Mouse (Mus musculus): Measurements from ENCODE around the gene Fbxo41. TPM values are rescaled to one million over a fixed set of nuclear protein-coding genes. Genes with fewer than 3 reads are reported as not detected.

Gene Fbxo41
- polyA plus RNA-seq, 1 experiment from 2014 or later: 3.1 TPM

DNA sequence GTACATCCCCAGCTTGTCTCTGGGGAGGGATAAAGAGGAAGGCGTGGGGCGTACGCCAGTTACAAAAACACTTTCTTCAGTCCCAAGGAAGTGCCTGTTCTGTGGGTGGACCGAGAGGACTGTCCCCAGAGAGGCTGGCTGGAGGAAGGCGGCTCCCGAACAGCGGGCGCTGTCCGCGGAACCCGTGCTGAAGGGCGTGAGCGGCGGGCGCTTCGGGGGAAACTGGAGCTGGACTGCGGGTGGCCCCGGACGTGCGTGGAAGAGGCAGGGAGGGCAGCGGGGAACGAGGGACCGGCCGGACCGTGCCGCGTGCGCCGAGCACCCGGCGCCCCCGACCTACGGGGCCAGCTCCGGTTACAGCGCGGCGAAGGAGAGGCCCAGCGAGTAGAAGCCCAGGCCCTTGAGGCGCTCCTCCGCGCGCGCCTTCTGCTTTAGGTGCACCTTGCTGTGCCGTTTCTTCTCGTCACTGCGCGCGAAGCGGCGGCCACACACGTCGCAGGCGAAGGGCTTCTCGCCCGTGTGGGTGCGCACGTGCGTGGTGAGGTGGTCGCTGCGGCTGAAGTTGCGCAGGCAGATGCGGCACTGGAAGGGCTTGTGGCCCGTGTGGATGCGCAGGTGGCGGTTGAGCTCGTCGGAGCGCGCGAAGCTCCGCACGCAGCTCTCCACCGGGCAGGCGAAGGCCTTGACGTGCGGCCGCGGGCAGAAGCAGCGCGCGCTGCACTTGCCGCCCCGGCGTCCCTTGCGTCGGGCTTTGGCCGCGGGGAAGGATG is 8.7 kb upstream of the Fbxo41 start:
- WGBS: under 1% methylated on average over 88 of the region's 88 CpGs
- peaks cover 79% of the 10 kb centered on the region for H3K27me3 ChIP-seq
- peak overlapping the region; percentile 46 for H3K4me3 ChIP-seq
- H3K4me2 ChIP-seq (replicated peaks): peak overlapping the region; percentile 84
- H3K36me3 ChIP-seq: no peaks in the 10 kb centered on the region
- no peak overlapping the region for H3K27ac ChIP-seq
- H3K9ac ChIP-seq: no peak overlapping the region
- H3K9me3 ChIP-seq (replicated peaks): no peaks in the 10 kb centered on the region
- H3K4me1 ChIP-seq: peaks cover 27% of the 10 kb centered on the region
- ATAC-seq (ENCODE audit: low FRiP score): 0 out of 2 replicates have a peak, but pooled peaks have one; percentile 24

DNA sequence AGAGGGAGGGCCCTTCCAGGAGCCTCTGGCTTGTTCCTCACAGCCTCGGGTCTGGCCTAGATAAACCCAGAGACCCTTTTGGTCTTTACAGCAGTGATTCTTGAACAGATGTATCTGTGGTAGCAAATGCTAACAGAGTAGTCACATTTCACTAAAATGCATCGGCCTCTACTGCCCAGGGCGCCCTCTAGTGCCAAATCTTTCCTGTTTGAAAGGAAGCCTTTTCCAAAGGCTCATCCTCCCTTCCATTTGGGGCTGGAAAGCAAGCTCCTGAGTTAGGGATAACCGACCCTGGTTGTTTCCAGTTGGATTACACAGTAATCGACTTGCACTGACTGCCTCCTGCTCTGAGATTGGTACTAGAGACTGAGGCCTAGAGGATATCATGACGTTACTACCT is 7.7 kb upstream of the Fbxo41 start:
- H3K27me3 ChIP-seq: peaks cover 71% of the 10 kb centered on the region
- no peaks in the 10 kb centered on the region for H3K9me3 ChIP-seq (replicated peaks)
- H3K9ac ChIP-seq: no peak overlapping the region
- no peak overlapping the region for H3K4me3 ChIP-seq
- no peak for ATAC-seq (ENCODE audit: low FRiP score)
- H3K4me2 ChIP-seq (replicated peaks): no peak overlapping the region
- 3% methylated on average over 6 of the region's 6 CpGs for WGBS
- H3K27ac ChIP-seq: no peak overlapping the region
- H3K36me3 ChIP-seq: no peaks in the 10 kb centered on the region
- peaks cover 27% of the 10 kb centered on the region for H3K4me1 ChIP-seq

DNA sequence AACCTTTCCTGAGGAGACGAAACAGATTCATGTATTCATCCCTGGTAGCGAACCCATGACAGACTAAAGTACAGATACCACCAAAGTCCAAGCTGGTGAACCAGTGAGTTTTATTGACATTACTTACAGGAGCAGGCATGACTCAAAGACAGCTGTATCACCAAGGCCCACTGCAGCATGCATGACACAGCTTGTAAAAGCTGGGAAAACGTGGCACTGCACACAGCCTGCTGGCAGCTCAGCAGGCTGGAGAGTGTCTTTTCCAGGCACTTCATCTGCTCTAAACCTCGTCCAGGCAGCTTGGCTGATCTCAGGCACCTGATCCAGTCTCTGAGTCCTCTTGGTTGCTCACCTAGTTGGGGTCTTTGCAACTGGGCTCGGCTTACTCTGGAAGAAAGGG is 5.8 kb upstream of the Fbxo41 start:
- ATAC-seq (ENCODE audit: low FRiP score): no peak
- Histone ChIP-seq H3K27ac (no peak overlapping the region), H3K36me3 (no peaks in the 10 kb centered on the region), H3K27me3 (peaks cover 61% of the 10 kb centered on the region), H3K9me3 (replicated peaks) (no peaks in the 10 kb centered on the region), H3K4me1 (peaks cover 24% of the 10 kb centered on the region), H3K4me3 (no peak overlapping the region), H3K4me2 (replicated peaks) (no peak overlapping the region), H3K9ac (no peak overlapping the region)
- 53% methylated on average over 5 of the region's 5 CpGs for WGBS

DNA sequence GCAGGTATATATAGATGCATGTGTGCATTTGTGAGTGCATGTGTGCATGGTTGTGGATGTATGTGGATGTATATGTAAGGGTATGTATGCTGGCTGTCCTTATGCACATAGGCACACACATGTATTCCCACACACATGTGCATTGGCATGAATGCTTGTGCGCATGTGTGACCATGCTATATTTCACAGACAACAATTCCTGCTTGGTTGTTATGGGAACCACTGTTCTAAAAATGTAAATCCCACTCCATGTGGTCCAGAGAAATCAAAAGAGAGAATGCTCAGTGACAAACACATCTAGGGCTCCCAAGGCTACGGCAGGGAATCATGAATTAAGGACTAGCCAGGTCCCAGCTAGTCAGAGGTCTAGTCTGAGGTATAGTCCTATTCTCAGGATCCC is 2.1 kb upstream of the Fbxo41 start:
- Histone ChIP-seq H3K27ac (no peak overlapping the region), H3K4me2 (replicated peaks) (no peak overlapping the region), H3K4me3 (no peak overlapping the region), H3K27me3 (peaks cover 33% of the 10 kb centered on the region), H3K9ac (no peak overlapping the region), H3K4me1 (peaks cover 13% of the 10 kb centered on the region), H3K36me3 (no peaks in the 10 kb centered on the region), H3K9me3 (replicated peaks) (no peaks in the 10 kb centered on the region)
- no peak for ATAC-seq (ENCODE audit: low FRiP score)
- 56% methylated on average over 2 of the region's 2 CpGs for WGBS

DNA sequence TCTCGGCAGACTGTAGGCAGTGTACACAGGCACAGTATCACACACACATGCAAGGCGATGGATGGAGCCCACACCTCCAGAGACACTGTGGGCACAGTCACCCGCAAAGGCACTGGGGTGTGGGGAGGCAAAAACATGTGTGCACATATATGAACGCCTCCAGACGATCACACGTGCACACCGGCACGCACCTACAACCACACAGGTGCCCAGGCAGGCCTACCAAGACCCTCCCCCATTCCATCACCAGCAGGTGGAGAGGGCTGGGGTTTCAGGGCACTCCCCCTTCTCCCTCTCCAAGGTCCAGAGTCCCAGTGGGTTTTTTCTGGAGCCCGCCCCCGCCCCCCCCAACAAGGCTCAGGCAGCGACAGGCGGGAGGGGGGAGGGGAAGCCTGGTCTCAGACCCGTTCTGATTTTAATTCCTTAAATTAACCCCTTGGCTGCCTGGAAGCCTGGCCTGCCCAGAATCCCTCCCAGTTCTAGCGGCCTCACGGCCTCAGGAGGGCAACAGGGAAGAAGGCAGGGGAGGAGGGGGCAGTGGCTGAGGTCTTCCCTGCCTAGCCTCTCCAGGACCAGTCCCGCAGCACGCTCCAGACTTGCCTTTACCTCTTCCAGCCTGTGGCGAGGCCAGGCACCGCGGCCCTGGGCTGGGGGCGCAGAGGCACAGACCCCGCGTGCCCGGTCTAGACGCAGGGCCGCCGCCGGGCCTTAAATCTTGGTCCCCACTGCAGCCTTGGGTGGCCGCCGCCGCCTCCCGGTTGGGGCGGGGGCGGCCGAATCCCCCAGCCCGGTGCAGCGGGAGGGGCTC is 487 bp downstream of the Fbxo41 start:
- H3K9me3 ChIP-seq (replicated peaks): no peaks in the 10 kb centered on the region
- H3K4me2 ChIP-seq (replicated peaks): peak overlapping the region; percentile 90
- H3K27ac ChIP-seq: peak overlapping the region; percentile 74
- ATAC-seq (ENCODE audit: low FRiP score): peak; percentile 85
- under 1% methylated on average over 37 of the region's 37 CpGs for WGBS
- H3K4me1 ChIP-seq: peaks cover 13% of the 10 kb centered on the region
- peak overlapping the region; percentile 84 for H3K4me3 ChIP-seq
- H3K36me3 ChIP-seq: no peaks in the 10 kb centered on the region
- peaks cover 19% of the 10 kb centered on the region for H3K27me3 ChIP-seq
- H3K9ac ChIP-seq: peak overlapping the region; percentile 87

DNA sequence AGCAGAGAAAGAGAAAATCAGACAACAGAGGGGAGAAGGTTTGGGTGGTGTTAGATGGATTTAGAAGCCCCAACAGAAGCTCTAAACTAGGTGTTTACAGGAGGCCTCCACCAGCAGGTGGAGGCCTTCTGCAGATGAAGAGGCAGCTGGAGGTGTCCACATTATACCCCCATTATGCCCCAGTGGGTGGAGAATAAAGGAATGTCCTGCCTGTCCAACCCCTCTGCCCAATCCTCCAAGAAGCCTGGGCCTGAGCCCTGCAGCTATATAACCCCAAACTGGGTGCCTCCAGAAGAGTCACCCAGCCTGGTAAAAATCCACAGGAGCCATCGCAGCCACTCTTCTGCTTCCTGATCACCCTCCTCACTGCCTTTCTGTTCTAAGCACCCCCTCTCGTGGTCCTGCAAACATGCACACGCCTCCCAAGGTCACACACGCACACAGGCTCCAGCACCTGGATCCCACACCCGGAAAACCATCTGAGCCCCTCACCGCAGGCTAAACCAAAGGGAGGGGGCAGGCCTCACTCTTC is 1.2 kb downstream of the Fbxo41 start:
- H3K4me2 ChIP-seq (replicated peaks): peak overlapping the region; percentile 90
- H3K27me3 ChIP-seq: peaks cover 19% of the 10 kb centered on the region
- H3K9me3 ChIP-seq (replicated peaks): no peaks in the 10 kb centered on the region
- peaks cover 13% of the 10 kb centered on the region for H3K4me1 ChIP-seq
- peak overlapping the region; percentile 84 for H3K4me3 ChIP-seq
- 15% methylated on average over 6 of the region's 6 CpGs for WGBS
- peak overlapping the region; percentile 74 for H3K27ac ChIP-seq
- H3K9ac ChIP-seq: peak overlapping the region; percentile 87
- ATAC-seq (ENCODE audit: low FRiP score): no peak
- H3K36me3 ChIP-seq: no peaks in the 10 kb centered on the region

DNA sequence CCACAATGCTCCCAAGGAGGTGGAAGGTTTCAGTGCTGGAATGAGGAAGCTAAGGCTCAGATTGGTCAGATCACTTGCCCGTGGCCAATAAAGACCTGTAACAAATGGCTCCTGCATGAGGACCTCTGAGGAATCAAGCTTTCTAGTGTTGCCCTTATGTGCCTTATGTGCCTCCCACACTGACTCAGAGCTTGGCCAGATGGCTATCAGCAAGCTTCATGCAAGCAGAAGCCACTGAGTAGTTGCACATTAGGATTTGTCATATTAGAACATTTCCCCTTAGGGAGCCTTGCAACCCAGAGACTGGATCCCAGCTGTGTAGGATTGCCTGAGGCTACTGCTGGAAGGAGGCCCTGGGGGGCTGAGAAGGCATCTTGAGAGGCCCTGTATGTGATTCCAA is 2.4 kb downstream of the Fbxo41 start:
- 83% methylated on average over 1 of the region's 1 CpGs for WGBS
- ATAC-seq (ENCODE audit: low FRiP score): no peak
- Histone ChIP-seq H3K4me1 (peaks cover 13% of the 10 kb centered on the region), H3K27me3 (peaks cover 16% of the 10 kb centered on the region), H3K9me3 (replicated peaks) (no peaks in the 10 kb centered on the region), H3K4me3 (no peak overlapping the region), H3K27ac (no peak overlapping the region), H3K36me3 (no peaks in the 10 kb centered on the region), H3K9ac (no peak overlapping the region), H3K4me2 (replicated peaks) (no peak overlapping the region)

DNA sequence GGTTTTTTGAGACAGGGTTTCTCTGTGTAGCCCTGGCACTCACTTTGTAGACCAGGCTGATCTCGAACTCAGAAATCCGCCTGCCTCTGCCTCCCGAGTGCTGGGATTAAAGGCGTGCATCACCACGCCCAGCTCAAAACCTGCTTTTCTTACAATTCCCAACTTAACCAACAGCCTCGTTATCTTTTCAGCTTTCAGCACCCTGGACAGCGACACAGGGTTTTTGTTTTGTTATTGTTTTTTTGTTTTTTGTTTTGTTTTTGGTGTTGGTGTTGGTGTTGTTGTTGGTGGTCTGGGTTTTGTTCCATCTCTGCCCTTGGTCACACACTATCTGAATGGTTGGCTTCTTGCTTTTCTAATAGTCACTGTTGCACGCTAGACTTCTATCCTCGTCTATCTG is 4.6 kb downstream of the Fbxo41 start:
- H3K4me2 ChIP-seq (replicated peaks): no peak overlapping the region
- H3K4me1 ChIP-seq: peaks cover 12% of the 10 kb centered on the region
- no peak for ATAC-seq (ENCODE audit: low FRiP score)
- no peak overlapping the region for H3K9ac ChIP-seq
- no peaks in the 10 kb centered on the region for H3K36me3 ChIP-seq
- peaks cover 6% of the 10 kb centered on the region; the same call in 1 of the 2 replicates for H3K27me3 ChIP-seq
- H3K4me3 ChIP-seq: no peak overlapping the region
- H3K27ac ChIP-seq: no peak overlapping the region
- no peaks in the 10 kb centered on the region for H3K9me3 ChIP-seq (replicated peaks)
- WGBS: 70% methylated on average over 9 of the region's 9 CpGs

DNA sequence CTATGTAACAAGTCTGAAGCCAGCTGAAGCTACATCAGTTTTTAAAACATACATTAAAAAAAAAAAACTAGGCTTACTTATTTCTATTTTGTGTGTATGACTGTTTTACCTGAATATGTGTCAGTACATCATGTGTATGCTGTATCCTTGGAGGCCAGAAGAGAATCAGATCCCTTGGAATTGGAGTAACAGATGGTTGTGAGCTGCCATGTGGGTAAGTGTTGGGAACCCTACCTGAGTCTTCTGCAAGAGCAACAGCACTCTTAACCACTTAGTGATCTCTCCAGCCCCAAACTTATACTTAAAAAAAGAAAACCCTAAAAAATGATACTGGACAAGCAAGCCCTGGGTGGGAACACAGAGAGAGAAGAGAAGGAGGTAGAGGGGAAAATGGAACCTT is 5.8 kb downstream of the Fbxo41 start:
- no peak overlapping the region for H3K4me3 ChIP-seq
- H3K4me1 ChIP-seq: peaks cover 4% of the 10 kb centered on the region
- no peak overlapping the region for H3K27ac ChIP-seq
- no peak for ATAC-seq (ENCODE audit: low FRiP score)
- no peak overlapping the region for H3K4me2 ChIP-seq (replicated peaks)
- H3K9ac ChIP-seq: no peak overlapping the region
- peaks cover 3% of the 10 kb centered on the region; the same call in 1 of the 2 replicates for H3K27me3 ChIP-seq
- H3K9me3 ChIP-seq (replicated peaks): no peaks in the 10 kb centered on the region
- H3K36me3 ChIP-seq: no peaks in the 10 kb centered on the region

DNA sequence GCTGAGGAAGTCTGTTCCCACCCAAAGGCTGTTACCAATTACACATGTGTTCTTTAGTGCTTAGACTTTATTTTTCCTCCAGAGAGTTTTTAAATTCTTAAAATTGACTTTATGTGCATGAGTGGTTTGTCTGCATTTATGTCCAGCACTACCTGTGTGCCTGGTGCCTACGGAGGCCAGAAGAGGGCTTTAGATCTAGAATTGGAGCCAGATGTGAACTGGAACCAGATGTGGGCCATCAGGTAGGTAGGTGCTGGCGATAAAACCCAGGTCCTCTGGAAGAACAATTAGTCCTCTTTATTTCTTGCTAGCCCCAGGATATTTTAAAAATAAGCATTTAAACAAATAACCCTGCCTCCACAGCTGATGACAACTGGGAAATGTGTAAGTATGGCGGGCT is 11.2 kb downstream of the Fbxo41 start:
- Histone ChIP-seq H3K9ac (no peak overlapping the region), H3K4me1 (peaks cover 12% of the 10 kb centered on the region), H3K27me3 (peaks cover 4% of the 10 kb centered on the region), H3K4me3 (no peak overlapping the region), H3K9me3 (replicated peaks) (no peaks in the 10 kb centered on the region), H3K4me2 (replicated peaks) (no peak overlapping the region), H3K36me3 (no peaks in the 10 kb centered on the region), H3K27ac (no peak overlapping the region)
- no peak for ATAC-seq (ENCODE audit: low FRiP score)
- 83% methylated on average over 3 of the region's 3 CpGs for WGBS

DNA sequence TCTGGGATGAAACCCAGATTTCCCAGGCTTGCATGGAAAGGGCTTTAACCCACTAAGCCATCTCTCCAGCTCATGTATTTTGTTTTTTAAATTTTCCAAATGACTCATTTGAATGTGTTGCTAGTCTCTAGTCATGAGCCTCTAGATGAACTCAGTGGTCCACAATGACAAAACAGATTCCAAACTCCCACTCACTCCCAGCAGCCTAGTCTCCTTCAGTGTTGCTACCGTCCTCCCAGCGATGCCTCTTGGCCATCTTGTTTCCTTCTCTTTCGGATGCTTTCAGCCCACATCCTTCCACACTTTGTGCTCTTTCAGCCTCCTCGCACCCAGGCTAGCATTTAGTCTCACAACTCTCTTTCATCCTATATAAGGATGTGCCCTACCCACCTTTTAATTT is 12.5 kb downstream of the Fbxo41 start:
- WGBS: 85% methylated on average over 4 of the region's 4 CpGs
- H3K27me3 ChIP-seq: peaks cover 17% of the 10 kb centered on the region
- H3K9ac ChIP-seq: no peak overlapping the region
- H3K4me1 ChIP-seq: peaks cover 12% of the 10 kb centered on the region
- no peak overlapping the region for H3K4me3 ChIP-seq
- H3K9me3 ChIP-seq (replicated peaks): no peaks in the 10 kb centered on the region
- no peaks in the 10 kb centered on the region for H3K36me3 ChIP-seq
- no peak for ATAC-seq (ENCODE audit: low FRiP score)
- H3K4me2 ChIP-seq (replicated peaks): no peak overlapping the region
- H3K27ac ChIP-seq: no peak overlapping the region

DNA sequence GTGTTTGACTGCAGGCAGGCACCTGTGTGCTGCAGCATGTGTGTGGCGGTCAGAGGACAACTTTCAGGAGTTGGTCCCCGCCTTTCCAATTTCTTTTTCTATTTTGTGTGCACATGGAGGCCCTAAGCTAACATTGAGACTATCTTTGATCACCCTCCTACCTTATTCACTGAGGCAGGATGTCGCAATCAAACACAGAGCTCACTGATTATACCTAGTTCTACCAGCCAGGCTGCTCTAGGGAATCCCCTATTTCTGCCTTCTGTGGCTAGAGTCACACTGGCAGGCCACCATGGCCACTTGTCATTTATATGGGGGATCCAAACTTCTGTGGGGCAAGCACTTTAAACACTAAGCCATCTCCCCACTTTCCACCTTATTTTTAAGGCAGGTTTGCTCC is 13.1 kb downstream of the Fbxo41 start:
- 81% methylated on average over 3 of the region's 3 CpGs for WGBS
- Histone ChIP-seq H3K27ac (no peak overlapping the region), H3K9ac (no peak overlapping the region), H3K27me3 (peaks cover 23% of the 10 kb centered on the region), H3K4me3 (no peak overlapping the region), H3K4me2 (replicated peaks) (no peak overlapping the region), H3K36me3 (no peaks in the 10 kb centered on the region), H3K9me3 (replicated peaks) (no peaks in the 10 kb centered on the region), H3K4me1 (peaks cover 12% of the 10 kb centered on the region)
- ATAC-seq (ENCODE audit: low FRiP score): no peak

All from hindbrain, embryonic 12.5 days (tissue).